Mouse (Mus musculus) CH12.LX (cell line): ENCODE data around the gene Farp1. TPM values are rescaled to one million over a fixed set of nuclear protein-coding genes. Genes with fewer than 3 reads are reported as not detected.

Experiments used
- DNase-seq: peaks from one replicate; pipeline ENCODE4 v3.0.0-alpha.2; 2013; ENCODE audit errors: extremely low read depth
- H3K27ac ChIP-seq: 2 replicates; pipeline ENCODE4 v1.5.1; 2012; ENCODE audit warnings: low read depth, mild to moderate bottlenecking, control low read depth, moderate library complexity; ENCODE audit not compliant: insufficient read depth
- H3K27me3 ChIP-seq: replicated peaks from 2 replicates; pipeline ENCODE3; 2012; ENCODE audit warnings: inconsistent platforms
- H3K36me3 ChIP-seq, 2 experiments: replicated peaks in 1 of 2; 2 replicates each; pipeline versions ENCODE3 to v1.6.1; 2012; ENCODE audit warnings: inconsistent platforms in 1 of 2, low read length in 1 of 2, mild to moderate bottlenecking in 1 of 2, mixed read lengths in 1 of 2, moderate library complexity in 1 of 2; ENCODE audit not compliant: control insufficient read depth in 1 of 2, insufficient read depth in 1 of 2
- H3K4me1 ChIP-seq, 2 experiments: 2 replicates each; pipeline ENCODE4 v1.6.1; 2012; ENCODE audit warnings: inconsistent platforms in 1 of 2, moderate library complexity in 1 of 2; ENCODE audit not compliant: insufficient read depth in 2 of 2, control insufficient read depth in 1 of 2
- H3K4me2 ChIP-seq: 2 replicates; pipeline ENCODE4 v1.6.1; 2012; ENCODE audit warnings: low read depth, mild to moderate bottlenecking, control low read depth; ENCODE audit not compliant: poor library complexity, insufficient read depth, severe bottlenecking
- H3K4me3 ChIP-seq, 3 experiments: fragments of 150-350 bp in 1 of 3; sonication (generic) in 1 of 3; replicated peaks in 1 of 3; 2 replicates each; pipeline versions ENCODE3 to v1.5.1; 2011 to 2012; ENCODE audit warnings: low read depth in 2 of 3, low read length in 2 of 3, mild to moderate bottlenecking in 2 of 3, moderate library complexity in 2 of 3, control low read depth in 1 of 3, improper control_type of control experiment in 1 of 3, inconsistent platforms in 1 of 3, mixed read lengths in 1 of 3; ENCODE audit not compliant: poor library complexity in 1 of 3
- H3K79me2 ChIP-seq: replicated peaks from 2 replicates; pipeline ENCODE4 v1.6.1; 2012; ENCODE audit warnings: mild to moderate bottlenecking, moderate library complexity; ENCODE audit not compliant: control insufficient read depth, poor library complexity, insufficient read depth, severe bottlenecking; ENCODE audit errors: extremely low read depth
- H3K9ac ChIP-seq: 2 replicates; pipeline ENCODE4 v1.6.1; 2012; ENCODE audit warnings: low read depth, mild to moderate bottlenecking, control low read depth, moderate library complexity; ENCODE audit not compliant: insufficient read depth
- H3K9me3 ChIP-seq: replicated peaks from 2 replicates; pipeline ENCODE3; 2012; ENCODE audit warnings: low read length, inconsistent platforms, mixed read lengths
- E2F4 ChIP-seq: IDR thresholded peaks from 2 replicates; pipeline ENCODE4 v1.6.1; 2011; ENCODE audit warnings: low read depth, low read length, improper control_type of control experiment; ENCODE audit not compliant: insufficient replicate concordance
- JUND ChIP-seq: conservative IDR thresholded peaks from 2 replicates; pipeline ENCODE4 v1.6.1; 2011; ENCODE audit warnings: low read depth, low read length, improper control_type of control experiment
- KAT2A ChIP-seq: IDR thresholded peaks from 2 replicates; pipeline ENCODE4 v1.6.1; 2012; ENCODE audit warnings: low read length, improper control_type of control experiment, inconsistent platforms; ENCODE audit not compliant: insufficient replicate concordance
- SIN3A ChIP-seq: IDR thresholded peaks from 2 replicates; pipeline ENCODE4 v1.6.1; 2012; ENCODE audit warnings: low read length, improper control_type of control experiment, inconsistent platforms
- SMC3 ChIP-seq: IDR thresholded peaks from 2 replicates; pipeline ENCODE4 v1.6.1; 2011; ENCODE audit warnings: low read depth, low read length, improper control_type of control experiment
- TBP ChIP-seq: conservative IDR thresholded peaks from 2 replicates; pipeline ENCODE4 v1.6.1; 2011; ENCODE audit warnings: low read depth, low read length, improper control_type of control experiment
- ZC3H11A ChIP-seq: IDR thresholded peaks from 2 replicates; pipeline ENCODE4 v1.6.1; 2012; ENCODE audit warnings: low read depth, mild to moderate bottlenecking, inconsistent platforms, low read length, improper control_type of control experiment
- dilution Hi-C: fragments of 300-500 bp; cut with MboI; formaldehyde crosslinking; loops from 2 replicates; pipeline ENCODE4 v1.14.3; 2020; ENCODE audit warnings: low sequenced_read_pairs; ENCODE audit not compliant: extremely low pct_unique_long_range_greater_than_20kb, extremely low pct_ligation_motif_present
- in situ Hi-C: fragments of 300-500 bp; cut with MboI; formaldehyde crosslinking; loops from 3 replicates; pipeline ENCODE4 v1.14.3; 2019; ENCODE audit warnings: low sequenced_read_pairs, low pct_ligation_motif_present, low pct_unique_long_range_greater_than_20kb, mixed read lengths
- polyA plus RNA-seq: library from polyadenylated mRNA; unstranded; fragments of >175 nt; gene quantifications from 2 replicates; pipeline ENCODE4 v1.2.1, GENCODE M21; 2012; ENCODE audit warnings: low read depth; ENCODE audit not compliant: insufficient read length
- total RNA-seq, 2 experiments: library from RNA; depleted of rRNA; stranded (reverse); fragments of 300-350 nt in 1 of 2; fragments of >200 nt in 1 of 2; gene quantifications; 2 replicates each; pipeline ENCODE4 v1.2.3; 2012 to 2014

Gene Farp1
- total and polyA plus RNA-seq, 3 experiments = 2.4 to 10.3 (median 2.5) TPM

DNA sequence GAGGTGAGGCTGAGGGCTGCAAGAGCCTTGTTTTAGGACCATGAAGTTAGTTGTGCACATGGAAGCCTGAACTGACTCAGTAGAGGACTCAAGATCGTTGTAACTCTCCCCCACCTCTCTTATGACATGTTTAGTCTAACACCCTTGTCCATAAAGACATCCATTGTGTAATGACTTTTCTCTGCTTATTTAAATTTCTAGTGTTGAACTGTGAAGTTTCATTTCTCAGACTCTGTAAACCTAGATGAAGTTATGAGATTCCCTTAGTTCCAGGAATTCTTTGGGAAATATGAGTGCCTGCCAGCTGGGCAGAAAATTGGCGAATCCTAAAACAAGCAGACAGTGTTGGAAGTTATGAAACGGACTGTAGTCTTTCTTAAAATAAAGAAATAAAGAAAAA, 170.5 kb downstream of the Farp1 start:
- DNase-seq = no peak
- TF ChIP-seq JUND = no peak
- Histone ChIP-seq H3K4me1 (peaks cover 0 to 9% of the 10 kb centered on the region in 2 experiments; a peak in 2 of 4 replicates), H3K27me3 (no peaks in the 10 kb centered on the region), H3K4me2 (no peak overlapping the region), H3K9ac (no peak overlapping the region), H3K79me2 (no peaks in the 10 kb centered on the region), H3K9me3 (no peaks in the 10 kb centered on the region), H3K36me3 (peaks cover 0 to 21% of the 10 kb centered on the region in 2 experiments), H3K4me3 (no peak overlapping the region), H3K27ac (no peak overlapping the region)
- dilution Hi-C loops = no loop called here
- in situ Hi-C loops = no loop called here

DNA sequence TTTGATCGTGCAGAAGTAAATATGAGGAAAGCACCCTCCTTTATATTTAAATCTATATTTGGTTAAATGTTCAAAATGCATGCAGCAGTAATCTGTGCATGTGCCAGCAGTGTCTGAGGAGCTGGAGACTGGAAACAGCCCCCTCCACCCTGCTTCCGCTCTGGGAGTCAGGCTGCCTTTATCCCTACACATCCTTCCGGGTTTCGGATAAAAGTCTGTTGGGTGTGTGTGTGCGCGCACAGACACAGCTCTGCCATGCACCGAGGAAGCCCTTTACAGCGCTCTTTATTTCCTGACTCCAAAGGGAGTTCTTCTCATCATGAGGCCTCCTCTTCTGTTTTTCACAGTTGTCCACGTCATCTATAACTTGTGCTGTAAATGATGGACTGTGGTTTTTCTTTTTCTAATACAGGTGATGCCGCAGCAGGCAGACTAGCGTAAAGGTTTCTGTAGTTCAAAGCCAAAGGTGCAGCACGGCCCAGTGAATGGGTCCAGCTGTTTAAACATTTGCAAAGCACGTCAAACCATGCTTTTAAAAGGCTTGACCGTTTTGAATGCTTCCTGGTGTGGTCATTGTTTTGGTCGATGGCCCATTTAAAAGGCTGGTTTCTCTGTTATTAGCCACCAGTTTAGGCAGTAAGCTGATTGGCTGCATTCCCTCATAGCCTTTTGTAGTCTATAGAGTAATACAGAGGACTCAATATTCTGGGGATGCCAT, 172.6 kb downstream of the Farp1 start:
- H3K36me3 ChIP-seq = peaks cover 6 to 30% of the 10 kb centered on the region in 2 experiments
- H3K9me3 ChIP-seq = no peaks in the 10 kb centered on the region
- no peak overlapping the region for H3K9ac ChIP-seq
- no peak overlapping the region for H3K4me2 ChIP-seq
- H3K4me3 ChIP-seq = no peak overlapping the region
- in situ Hi-C loops (no loop called here), dilution Hi-C loops (no loop called here)
- no peaks in the 10 kb centered on the region for H3K79me2 ChIP-seq
- TF ChIP-seq E2F4 (no peak), SIN3A (no peak), KAT2A (no peak)
- no peak for DNase-seq
- H3K4me1 ChIP-seq = no peaks in the 10 kb centered on the region
- no peak overlapping the region for H3K27ac ChIP-seq
- no peaks in the 10 kb centered on the region for H3K27me3 ChIP-seq

DNA sequence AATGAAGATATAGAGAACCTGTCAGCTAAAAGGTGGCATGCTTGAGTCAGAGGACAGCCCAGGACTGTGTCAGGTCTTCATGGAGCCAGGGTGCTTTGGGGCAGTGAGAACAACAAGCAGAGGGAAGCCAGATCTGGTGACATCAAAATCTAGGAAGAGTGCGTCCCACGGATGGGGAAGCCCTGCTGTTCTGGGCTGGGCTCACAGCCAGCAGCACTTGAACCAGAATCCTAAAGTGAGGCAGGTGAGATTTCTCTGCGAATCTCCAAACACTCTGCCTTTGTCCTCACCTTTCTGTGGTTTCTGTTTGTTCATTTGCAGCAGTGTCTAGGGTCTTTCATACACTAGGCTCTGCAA, 173.1 kb downstream of the Farp1 start:
- Histone ChIP-seq H3K4me3 (no peak overlapping the region), H3K4me1 (no peaks in the 10 kb centered on the region), H3K9me3 (no peaks in the 10 kb centered on the region), H3K36me3 (peaks cover 6 to 32% of the 10 kb centered on the region in 2 experiments), H3K9ac (no peak overlapping the region), H3K79me2 (no peaks in the 10 kb centered on the region), H3K27ac (no peak overlapping the region), H3K27me3 (no peaks in the 10 kb centered on the region), H3K4me2 (no peak overlapping the region)
- TF ChIP-seq ZC3H11A (no peak), SMC3 (no peak), TBP (no peak)
- DNase-seq = no peak
- dilution Hi-C loops = no loop called here
- in situ Hi-C loops = no loop called here
